In genomic region chr10:95142844-95143435, GRCm38 (mm10) we compare ENCODE assay signal across 8 mouse cellular contexts.
A peak's percentile ranks its signal among the peaks of the same experiment; 100 is the strongest.
DNase-seq lines count a peak whose midpoint lies in the region; ATAC-seq and TF ChIP-seq lines count a peak whose summit lies in the region.

No protein-coding gene starts in this region.

- no peak overlapping the region for H3K4me3 ChIP-seq in intestine, embryonic 16.5 days (ENCODE audit: low read length)
- no peak overlapping the region for H3K4me3 ChIP-seq in midbrain, embryonic 11.5 days (ENCODE audit: low read depth, low read length)
- no peak overlapping the region for H3K4me3 ChIP-seq in small intestine, adult 2 months (ENCODE audit: low read depth, low read length)

- H3K4me2 ChIP-seq in intestine, embryonic 16.5 days (ENCODE audit: low read depth, low read length): peak overlapping the region; percentile 17; the same call in 1 of the 2 replicates
- H3K4me2 ChIP-seq in midbrain, embryonic 11.5 days: no peak overlapping the region

- ATAC-seq in intestine, embryonic 16.5 days: peak; percentile 31
- 0 out of 2 replicates have a peak, but pooled peaks have one; percentile 8 for ATAC-seq in midbrain, embryonic 11.5 days (ENCODE audit: low FRiP score)
- no peak for ATAC-seq in erythroblast, adult 5-6 weeks (replicated peaks; ENCODE audit: low FRiP score, poor library complexity, severe bottlenecking)

- peak overlapping the region; percentile 43 for H3K27ac ChIP-seq in intestine, embryonic 16.5 days (ENCODE audit: low read length)
- H3K27ac ChIP-seq in midbrain, embryonic 11.5 days (ENCODE audit: low read depth, low read length): no peak overlapping the region; the same call in 1 of the 2 replicates
- peak overlapping the region; percentile 64 for H3K27ac ChIP-seq in small intestine, adult 2 months (ENCODE audit: insufficient read depth, low read depth, low read length)

- no peaks in the 10 kb centered on the region for H3K27me3 ChIP-seq in intestine, embryonic 16.5 days (replicated peaks; ENCODE audit: control insufficient read depth, insufficient read depth, low read length)
- no peaks in the 10 kb centered on the region for H3K27me3 ChIP-seq in midbrain, embryonic 11.5 days (ENCODE audit: control insufficient read depth, insufficient read depth, low read length)
- no peaks in the 10 kb centered on the region for H3K27me3 ChIP-seq in small intestine, adult 2 months (ENCODE audit: control insufficient read depth, insufficient read depth, low read length)

- TF ChIP-seq CTCF in small intestine, adult 2 months (IDR thresholded peaks at IDR 0.05; ENCODE audit: extremely low read depth, insufficient read length, insufficient replicate concordance, low read depth, low read length): no peak

- 36% methylated on average over 11 of the region's 11 CpGs for WGBS in intestine, embryonic 16.5 days
- WGBS in midbrain, embryonic 11.5 days: 46% methylated on average over 11 of the region's 11 CpGs
- 9% methylated on average over 11 of the region's 11 CpGs for WGBS in small intestine, adult 2 months

- H3K9me3 ChIP-seq in intestine, embryonic 16.5 days (ENCODE audit: control insufficient read depth, low read length): no peaks in the 10 kb centered on the region
- no peaks in the 10 kb centered on the region for H3K9me3 ChIP-seq in midbrain, embryonic 11.5 days (ENCODE audit: control insufficient read depth, low read length)

- H3K4me1 ChIP-seq in intestine, embryonic 16.5 days (ENCODE audit: control insufficient read depth, insufficient read depth, low read length): peaks cover 43% of the 10 kb centered on the region
- H3K4me1 ChIP-seq in midbrain, embryonic 11.5 days (ENCODE audit: control insufficient read depth, insufficient read depth, low read length): peaks cover 29% of the 10 kb centered on the region
- peaks cover 37% of the 10 kb centered on the region for H3K4me1 ChIP-seq in small intestine, adult 2 months (ENCODE audit: control insufficient read depth, insufficient read depth, insufficient read length, low read length)

- TF ChIP-seq POLR2A in small intestine, adult 2 months (IDR thresholded peaks at IDR 0.05; ENCODE audit: low read depth, low read length): no peak

- no peak overlapping the region for H3K9ac ChIP-seq in intestine, embryonic 16.5 days (ENCODE audit: low read depth, low read length)
- peak overlapping the region; percentile 13; the same call in 1 of the 2 replicates for H3K9ac ChIP-seq in midbrain, embryonic 11.5 days (ENCODE audit: low read length)

- intact Hi-C loops in left cerebral cortex, postnatal 14 days (cut with DNase I): no loop called here

- DNase-seq in adrenal gland, postnatal 14 days: peak; percentile 81
- DNase-seq in embryo, embryonic 9.5 days (ENCODE audit: extremely low spot score): peak; percentile 25
- peak; percentile 92 to 93 for DNase-seq in heart, adult 18-20 months
- peak; percentile 58 to 59 for DNase-seq in left cerebral cortex, postnatal 14 days (ENCODE audit: low spot score in 2 of 2)
- DNase-seq in midbrain, embryonic 11.5 days (ENCODE audit: low spot score, missing footprints): no peak

- H3K36me3 ChIP-seq in intestine, embryonic 16.5 days (ENCODE audit: control insufficient read depth, insufficient read depth, low read length): no peaks in the 10 kb centered on the region
- H3K36me3 ChIP-seq in midbrain, embryonic 11.5 days (ENCODE audit: control insufficient read depth, insufficient read depth, low read length): no peaks in the 10 kb centered on the region
- H3K36me3 ChIP-seq in small intestine, adult 2 months (ENCODE audit: control insufficient read depth, insufficient read depth, low read length): no peaks in the 10 kb centered on the region
